Mouse (Mus musculus) CH12.LX (cell line): ENCODE results near the gene Bnc2.

Source experiments
- MYC ChIP-seq: IDR thresholded peaks from 2 replicates; pipeline ENCODE4 v1.6.1; 2011; ENCODE audit warnings: low read depth, mild to moderate bottlenecking, improper control_type of control experiment, low read length
- POLR2A ChIP-seq: IDR thresholded peaks from 2 replicates; pipeline ENCODE4 v1.6.1; 2011; ENCODE audit warnings: low read depth, mild to moderate bottlenecking, improper control_type of control experiment, low read length
- TCF12 ChIP-seq: IDR thresholded peaks from 2 replicates; pipeline ENCODE4 v1.6.1; 2014; ENCODE audit warnings: low read depth, mild to moderate bottlenecking, inconsistent platforms, low read length, improper control_type of control experiment

DNA sequence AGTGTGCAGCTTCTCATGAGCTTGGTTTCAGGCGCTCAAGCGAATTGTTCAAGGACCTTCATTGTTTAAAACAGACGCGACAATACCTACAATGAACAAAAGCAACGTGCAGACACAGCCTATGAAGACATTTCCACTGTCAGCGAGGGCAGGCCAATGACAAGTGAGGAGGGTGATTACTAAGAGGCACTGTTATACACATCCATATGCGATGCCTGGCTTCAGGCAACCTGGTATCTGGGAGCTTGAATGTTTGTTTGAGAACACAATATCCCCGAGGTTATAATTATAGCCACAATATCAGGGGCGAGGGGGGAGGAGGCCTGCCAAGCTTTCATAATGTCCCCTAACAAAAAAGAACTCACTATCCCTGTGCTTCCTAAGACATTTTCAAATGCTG, 343.1 kb downstream of the Bnc2 start:
- TF ChIP-seq MYC, result no peak
- no peak for TF ChIP-seq POLR2A
- no peak for TF ChIP-seq TCF12
